Mouse (Mus musculus): ENCODE data around the gene Gm28635. TPM values are rescaled to one million over a fixed set of nuclear protein-coding genes. Genes with fewer than 3 reads are reported as not detected.
A peak's percentile ranks its signal among the peaks of the same experiment; 100 is the strongest.

The Gm28635 gene
- polyA plus RNA-seq, 1 experiment from 2014 or later, result not detected

GRCm38 (mm10) chr2:84648369-84648768 is 29.5 kb downstream of the Gm28635 start:
- Histone ChIP-seq H3K4me3 (replicated peaks; ENCODE audit: low read length) (peak overlapping the region; percentile 70), H3K9ac (peak overlapping the region; percentile 91), H3K4me2 (replicated peaks) (peak overlapping the region; percentile 82), H3K9me3 (ENCODE audit: control insufficient read depth, low read length) (no peaks in the 10 kb centered on the region), H3K36me3 (replicated peaks; ENCODE audit: control insufficient read depth, insufficient read depth) (no peaks in the 10 kb centered on the region), H3K4me1 (replicated peaks; ENCODE audit: control insufficient read depth, insufficient read depth, low read length) (peaks cover 31% of the 10 kb centered on the region), H3K27me3 (ENCODE audit: control insufficient read depth, insufficient read depth, low read length) (no peaks in the 10 kb centered on the region), H3K27ac (peak overlapping the region; percentile 74)
- ATAC-seq (ENCODE audit: low FRiP score), result peak; percentile 59; the same call in 1 of the 2 replicates
- DNase-seq (ENCODE audit: low spot score), result no peak
- 18% methylated on average over 6 of the region's 6 CpGs for WGBS

- DNase-seq (ENCODE audit: low spot score), result no peak
- H3K36me3 ChIP-seq (replicated peaks; ENCODE audit: control insufficient read depth, insufficient read depth), result peaks cover 2% of the 10 kb centered on the region; the same call in 1 of the 2 replicates
- 96% methylated on average over 6 of the region's 6 CpGs for WGBS
Measured at GRCm38 (mm10) chr2:84647051-84647568, 30.7 kb downstream of the Gm28635 start.

GRCm38 (mm10) chr2:84646138-84646537 is 31.7 kb downstream of the Gm28635 start:
- Histone ChIP-seq H3K36me3 (replicated peaks; ENCODE audit: control insufficient read depth, insufficient read depth) (peaks cover 6% of the 10 kb centered on the region; the same call in 1 of the 2 replicates), H3K4me3 (replicated peaks; ENCODE audit: low read length) (no peak overlapping the region), H3K4me1 (replicated peaks; ENCODE audit: control insufficient read depth, insufficient read depth, low read length) (peaks cover 23% of the 10 kb centered on the region), H3K27me3 (ENCODE audit: control insufficient read depth, insufficient read depth, low read length) (no peaks in the 10 kb centered on the region), H3K27ac (no peak overlapping the region), H3K9me3 (ENCODE audit: control insufficient read depth, low read length) (no peaks in the 10 kb centered on the region), H3K9ac (no peak overlapping the region), H3K4me2 (replicated peaks) (peak overlapping the region; percentile 82; the same call in 1 of the 2 replicates)
- ATAC-seq (ENCODE audit: low FRiP score) (no peak), DNase-seq (ENCODE audit: low spot score) (no peak)
- 83% methylated on average over 1 of the region's 1 CpGs for WGBS

More at GRCm38 (mm10) chr2:84647051-84647568, 30.7 kb downstream of the Gm28635 start:
- Histone ChIP-seq H3K4me2 (replicated peaks) (peak overlapping the region; percentile 82), H3K27ac (no peak overlapping the region), H3K27me3 (ENCODE audit: control insufficient read depth, insufficient read depth, low read length) (no peaks in the 10 kb centered on the region), H3K4me3 (replicated peaks; ENCODE audit: low read length) (peak overlapping the region; percentile 70), H3K4me1 (replicated peaks; ENCODE audit: control insufficient read depth, insufficient read depth, low read length) (peaks cover 30% of the 10 kb centered on the region), H3K9me3 (ENCODE audit: control insufficient read depth, low read length) (no peaks in the 10 kb centered on the region), H3K9ac (peak overlapping the region; percentile 91; the same call in 1 of the 2 replicates)
- no peak for ATAC-seq (ENCODE audit: low FRiP score)

GRCm38 (mm10) chr2:84640833-84641232 is 37.0 kb downstream of the Gm28635 start:
- H3K4me2 ChIP-seq (replicated peaks), result no peak overlapping the region
- DNase-seq (ENCODE audit: low spot score), result no peak

GRCm38 (mm10) chr2:84638428-84639220 is 39.2 kb downstream of the Gm28635 start:
- Histone ChIP-seq H3K27me3 (ENCODE audit: control insufficient read depth, insufficient read depth, low read length) (no peaks in the 10 kb centered on the region), H3K27ac (peak overlapping the region; percentile 32; the same call in 1 of the 2 replicates), H3K4me1 (replicated peaks; ENCODE audit: control insufficient read depth, insufficient read depth, low read length) (peaks cover 43% of the 10 kb centered on the region), H3K9ac (no peak overlapping the region), H3K4me3 (replicated peaks; ENCODE audit: low read length) (no peak overlapping the region), H3K36me3 (replicated peaks; ENCODE audit: control insufficient read depth, insufficient read depth) (peaks cover 6% of the 10 kb centered on the region; the same call in 1 of the 2 replicates), H3K4me2 (replicated peaks) (no peak overlapping the region), H3K9me3 (ENCODE audit: control insufficient read depth, low read length) (no peaks in the 10 kb centered on the region)
- no peak for ATAC-seq (ENCODE audit: low FRiP score)
- 71% methylated on average over 5 of the region's 5 CpGs for WGBS
- no peak for DNase-seq (ENCODE audit: low spot score)

More at GRCm38 (mm10) chr2:84640833-84641232, 37.0 kb downstream of the Gm28635 start:
- Histone ChIP-seq H3K27me3 (ENCODE audit: control insufficient read depth, insufficient read depth, low read length) (no peaks in the 10 kb centered on the region), H3K4me3 (replicated peaks; ENCODE audit: low read length) (no peak overlapping the region), H3K9ac (no peak overlapping the region), H3K27ac (no peak overlapping the region), H3K9me3 (ENCODE audit: control insufficient read depth, low read length) (no peaks in the 10 kb centered on the region), H3K4me1 (replicated peaks; ENCODE audit: control insufficient read depth, insufficient read depth, low read length) (peaks cover 24% of the 10 kb centered on the region), H3K36me3 (replicated peaks; ENCODE audit: control insufficient read depth, insufficient read depth) (peaks cover 6% of the 10 kb centered on the region; the same call in 1 of the 2 replicates)
- no peak for ATAC-seq (ENCODE audit: low FRiP score)

- Histone ChIP-seq H3K4me2 (replicated peaks) (peak overlapping the region; percentile 17), H3K4me3 (replicated peaks; ENCODE audit: low read length) (no peak overlapping the region), H3K9me3 (ENCODE audit: control insufficient read depth, low read length) (no peaks in the 10 kb centered on the region), H3K27me3 (ENCODE audit: control insufficient read depth, insufficient read depth, low read length) (no peaks in the 10 kb centered on the region), H3K4me1 (replicated peaks; ENCODE audit: control insufficient read depth, insufficient read depth, low read length) (peaks cover 45% of the 10 kb centered on the region), H3K36me3 (replicated peaks; ENCODE audit: control insufficient read depth, insufficient read depth) (peaks cover 6% of the 10 kb centered on the region; the same call in 1 of the 2 replicates), H3K27ac (peak overlapping the region; percentile 91), H3K9ac (no peak overlapping the region)
- no peak for ATAC-seq (ENCODE audit: low FRiP score)
- no peak for DNase-seq (ENCODE audit: low spot score)
- 40% methylated on average over 7 of the region's 7 CpGs for WGBS
Measured at GRCm38 (mm10) chr2:84637452-84638165, 40.2 kb downstream of the Gm28635 start.

- Histone ChIP-seq H3K27ac (peak overlapping the region; percentile 91), H3K9me3 (ENCODE audit: control insufficient read depth, low read length) (no peaks in the 10 kb centered on the region), H3K4me2 (replicated peaks) (peak overlapping the region; percentile 6), H3K4me1 (replicated peaks; ENCODE audit: control insufficient read depth, insufficient read depth, low read length) (peaks cover 45% of the 10 kb centered on the region), H3K27me3 (ENCODE audit: control insufficient read depth, insufficient read depth, low read length) (no peaks in the 10 kb centered on the region), H3K36me3 (replicated peaks; ENCODE audit: control insufficient read depth, insufficient read depth) (no peaks in the 10 kb centered on the region), H3K9ac (no peak overlapping the region), H3K4me3 (replicated peaks; ENCODE audit: low read length) (no peak overlapping the region)
- ATAC-seq (ENCODE audit: low FRiP score) (no peak), DNase-seq (ENCODE audit: low spot score) (no peak)
- WGBS, result 19% methylated on average over 8 of the region's 8 CpGs
Measured at GRCm38 (mm10) chr2:84636231-84636741, 41.6 kb downstream of the Gm28635 start.

- peak; percentile 77 for DNase-seq (ENCODE audit: low spot score)
- WGBS, result 0% methylated on average over 2 of the region's 2 CpGs
- H3K4me1 ChIP-seq (replicated peaks; ENCODE audit: control insufficient read depth, insufficient read depth, low read length), result peaks cover 45% of the 10 kb centered on the region
- H3K36me3 ChIP-seq (replicated peaks; ENCODE audit: control insufficient read depth, insufficient read depth), result no peaks in the 10 kb centered on the region
- H3K27ac ChIP-seq, result peak overlapping the region; percentile 91
- H3K9ac ChIP-seq, result no peak overlapping the region
- ATAC-seq (ENCODE audit: low FRiP score), result peak; percentile 91
- no peaks in the 10 kb centered on the region for H3K27me3 ChIP-seq (ENCODE audit: control insufficient read depth, insufficient read depth, low read length)
- H3K9me3 ChIP-seq (ENCODE audit: control insufficient read depth, low read length), result no peaks in the 10 kb centered on the region
- H3K4me2 ChIP-seq (replicated peaks), result peak overlapping the region; percentile 26
- H3K4me3 ChIP-seq (replicated peaks; ENCODE audit: low read length), result no peak overlapping the region
Measured at GRCm38 (mm10) chr2:84635611-84636010, 42.2 kb downstream of the Gm28635 start.
